In genomic region chr10:88390096-88390790, GRCm38 (mm10) we compare ENCODE assay signal across 8 mouse cellular contexts. TPM values are rescaled to one million over a fixed set of nuclear protein-coding genes. Genes with fewer than 3 reads are reported as not detected.
DNase-seq lines count a peak whose midpoint lies in the region; ATAC-seq and TF ChIP-seq lines count a peak whose summit lies in the region.

No protein-coding gene starts in this region.

- H3K9ac ChIP-seq in kidney, embryonic 14.5 days (ENCODE audit: low read depth, low read length): peak overlapping the region; percentile 31; the same call in 1 of the 2 replicates
- no peak overlapping the region for H3K9ac ChIP-seq in neural tube, embryonic 14.5 days (replicated peaks; ENCODE audit: low read depth, low read length)

- no peak for TF ChIP-seq CTCF in gastrocnemius, adult 2 months (IDR thresholded peaks at IDR 0.05)

- DNase-seq in gastrocnemius, adult 2 months: peak; percentile 34
- no peak for DNase-seq in gastrocnemius, postnatal 36 days
- peak; percentile 89 for DNase-seq in NIH3T3 (ENCODE audit: low read depth)
- DNase-seq in frontal cortex, postnatal 10 days (ENCODE audit: low spot score in 2 of 2): no peak
- no peak for DNase-seq in urinary bladder, adult 2 months (ENCODE audit: low spot score)
- no peak for DNase-seq in left cerebral cortex, postnatal 4 days

- H3K27ac ChIP-seq in gastrocnemius, adult 2 months: peak overlapping the region; percentile 54
- no peak overlapping the region for H3K27ac ChIP-seq in kidney, embryonic 14.5 days (ENCODE audit: low read depth, low read length)
- H3K27ac ChIP-seq in neural tube, embryonic 14.5 days (ENCODE audit: low read depth, low read length): no peak overlapping the region

- H3K27me3 ChIP-seq in kidney, embryonic 14.5 days (ENCODE audit: control insufficient read depth, insufficient read depth, low read length): no peaks in the 10 kb centered on the region
- no peaks in the 10 kb centered on the region for H3K27me3 ChIP-seq in neural tube, embryonic 14.5 days (ENCODE audit: control insufficient read depth, insufficient read depth, low read length)

- H3K4me2 ChIP-seq in kidney, embryonic 14.5 days (replicated peaks; ENCODE audit: low read depth, low read length): no peak overlapping the region
- no peak overlapping the region for H3K4me2 ChIP-seq in neural tube, embryonic 14.5 days (ENCODE audit: low read depth, low read length)

- no peak for ATAC-seq in kidney, embryonic 14.5 days (ENCODE audit: low FRiP score, low TSS enrichment)
- ATAC-seq in neural tube, embryonic 14.5 days (ENCODE audit: low read depth): peak; percentile 41; the same call in 1 of the 2 replicates

- no peaks in the 10 kb centered on the region for H3K9me3 ChIP-seq in kidney, embryonic 14.5 days (ENCODE audit: control insufficient read depth, low read length)
- no peaks in the 10 kb centered on the region for H3K9me3 ChIP-seq in neural tube, embryonic 14.5 days (ENCODE audit: control insufficient read depth, low read length)

- H3K4me3 ChIP-seq in gastrocnemius, adult 2 months: peak overlapping the region; percentile 53
- H3K4me3 ChIP-seq in kidney, embryonic 14.5 days (ENCODE audit: low read length): no peak overlapping the region
- H3K4me3 ChIP-seq in neural tube, embryonic 14.5 days (ENCODE audit: low read depth, low read length): no peak overlapping the region

- no peaks in the 10 kb centered on the region for H3K36me3 ChIP-seq in kidney, embryonic 14.5 days (ENCODE audit: control insufficient read depth, insufficient read depth, low read length)
- H3K36me3 ChIP-seq in neural tube, embryonic 14.5 days (ENCODE audit: control insufficient read depth, insufficient read depth, low read length): no peaks in the 10 kb centered on the region

- 49% methylated on average over 10 of the region's 10 CpGs for WGBS in kidney, embryonic 14.5 days
- WGBS in neural tube, embryonic 14.5 days: 64% methylated on average over 10 of the region's 10 CpGs

- intact Hi-C loops in gastrocnemius, adult 2 months (cut with DNase I): loop anchor here (10.0 kb wide), 1 partner anchor 1845 kb away; no protein-coding TSS in a partner anchor
- intact Hi-C loops in gastrocnemius, postnatal 36 days (cut with DNase I): no loop called here
- intact Hi-C loops in left cerebral cortex, postnatal 4 days (cut with DNase I): no loop called here

- 0 out of 2 replicates have a peak, but pooled peaks cover 3% of the 10 kb centered on the region for H3K4me1 ChIP-seq in kidney, embryonic 14.5 days (ENCODE audit: control insufficient read depth, insufficient read depth, low read length)
- no peaks in the 10 kb centered on the region for H3K4me1 ChIP-seq in neural tube, embryonic 14.5 days (ENCODE audit: control insufficient read depth, insufficient read depth, low read length)

RNA-seq across cellular contexts. Expression of gene Gnptab, which starts 11.3 kb away (rescaled TPM):
- total RNA-seq in gastrocnemius, adult 2 months (2021): 10 to 100 TPM; 14.7 to 15.3 TPM
- 10 to 100 TPM; 17.0 to 19.2 TPM for total RNA-seq in gastrocnemius, postnatal 36 days (2021)
- 6.7 and 17.6 TPM in 2 replicates for polyA plus RNA-seq in kidney, embryonic 14.5 days (2014; fragmentation: Nextera tagmentation; extraction: Ambion mirVana)
- 26.7 and 27.1 TPM in 2 replicates for polyA plus RNA-seq in neural tube, embryonic 14.5 days (2014; fragmentation: Nextera tagmentation; extraction: Ambion mirVana)
- 17.3 and 17.7 TPM in 2 replicates for polyA plus RNA-seq in urinary bladder, adult 2 months (2012; rRNA removed)
- total RNA-seq in left cerebral cortex, postnatal 4 days (2021): 10 to 100 TPM; 95.3 to 97.6 TPM

RNA-seq across cellular contexts. Expression of gene Dram1, which starts 11.4 kb away (rescaled TPM):
- 1 to 10 TPM; 1.0 to 1.7 TPM for total RNA-seq in gastrocnemius, adult 2 months (2021)
- 1 to 10 TPM; 1.4 to 1.8 TPM for total RNA-seq in gastrocnemius, postnatal 36 days (2021)
- 0.99 and 1.0 TPM in 2 replicates for polyA plus RNA-seq in kidney, embryonic 14.5 days (2014; fragmentation: Nextera tagmentation; extraction: Ambion mirVana)
- 0.35 and 0.73 TPM in 2 replicates for polyA plus RNA-seq in neural tube, embryonic 14.5 days (2014; fragmentation: Nextera tagmentation; extraction: Ambion mirVana)
- 9.9 and 12.4 TPM in 2 replicates for polyA plus RNA-seq in urinary bladder, adult 2 months (2012; rRNA removed)
- total RNA-seq in left cerebral cortex, postnatal 4 days (2021): 1 to 10 TPM; 1.6 to 2.1 TPM

Comparison
In these comparisons a context has a peak if more than half of its experiments do, and no peak if none do; other contexts are left out.
1. DNase-seq: peak in gastrocnemius, adult 2 months (single experiment) and NIH3T3 (single experiment); none in gastrocnemius, postnatal 36 days (0 of 2), frontal cortex, postnatal 10 days (0 of 2), urinary bladder, adult 2 months (single experiment) and left cerebral cortex, postnatal 4 days (single experiment).
2. RNA of gene Gnptab, which starts 11.3 kb away (total RNA-seq): 95.3 to 97.6 TPM in left cerebral cortex, postnatal 4 days; 17.0 to 19.2 TPM in gastrocnemius, postnatal 36 days and 14.7 to 15.3 TPM in gastrocnemius, adult 2 months; every median in the first group is over 4 times any median in the second.